Comparison of ENCODE assay signal across 17 mouse cellular contexts in the genomic region with DNA sequence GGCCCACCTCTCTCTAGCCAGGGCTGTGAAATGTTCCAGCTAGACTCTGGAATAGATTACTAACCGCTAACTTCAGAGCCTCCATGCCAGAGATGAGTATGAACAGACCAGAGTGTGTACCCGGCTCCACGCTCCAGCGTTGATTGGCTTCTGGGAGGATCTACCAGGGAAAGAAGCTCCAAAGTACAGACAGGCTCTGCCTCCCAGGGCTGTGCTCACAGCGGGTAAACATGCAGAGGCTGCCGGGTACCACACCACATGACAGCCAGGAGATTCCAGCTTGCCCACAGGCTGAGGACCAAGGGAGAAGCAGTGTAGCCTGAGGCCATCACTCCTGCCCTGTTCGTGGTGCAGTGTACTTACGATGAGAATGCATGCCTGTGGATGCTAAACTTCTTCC. TPM values are rescaled to one million over a fixed set of nuclear protein-coding genes. Genes with fewer than 3 reads are reported as not detected.
DNase-seq lines count a peak whose midpoint lies in the region; ATAC-seq lines count a peak whose summit lies in the region.
"Had no signal": no experiment of that assay in that cellular context is flagged by ENCODE, and none has a peak within 500 bp of the region (broad histone marks: within the 10 kb centered on the region; RNA-seq: fewer than 3 reads in every experiment).

No protein-coding gene starts in this region.

- no peaks in the 10 kb centered on the region for H3K9me3 ChIP-seq in intestine, embryonic 15.5 days
- H3K9me3 ChIP-seq in liver, embryonic 15.5 days (replicated peaks) = no peaks in the 10 kb centered on the region

- H3K4me1 ChIP-seq in intestine, embryonic 15.5 days (replicated peaks) = no peaks in the 10 kb centered on the region
- no peaks in the 10 kb centered on the region for H3K4me1 ChIP-seq in liver, embryonic 15.5 days (replicated peaks)

- H3K9ac ChIP-seq in intestine, embryonic 15.5 days = no peak overlapping the region
- H3K9ac ChIP-seq in liver, embryonic 15.5 days = no peak overlapping the region
- H3K9ac ChIP-seq: hindbrain, embryonic 14.5 days; lung, embryonic 14.5 days had no signal

- peak; percentile 39 for ATAC-seq in intestine, embryonic 15.5 days
- peak; percentile 78 for ATAC-seq in liver, embryonic 15.5 days (ENCODE audit: insufficient read depth)

- intact Hi-C loops in left cerebral cortex, postnatal 36 days (cut with DNase I) = no loop called here

- no peaks in the 10 kb centered on the region for H3K36me3 ChIP-seq in intestine, embryonic 15.5 days
- H3K36me3 ChIP-seq in liver, embryonic 15.5 days (replicated peaks) = no peaks in the 10 kb centered on the region

- DNase-seq in kidney, adult 8-10 months = peak; percentile 85 to 87
- DNase-seq in kidney, postnatal 36 days = peak; percentile 82 to 92
- no peak for DNase-seq in layer of hippocampus, postnatal 36 days
- DNase-seq in left cerebral cortex, postnatal 36 days (ENCODE audit: low spot score in 2 of 2) = no peak
- DNase-seq in frontal cortex, postnatal 10 days (ENCODE audit: low spot score in 2 of 2) = no peak
- DNase-seq: cerebellum, adult 9-11 months; gastrocnemius, postnatal 14 days; lung, embryonic 14.5 days; spleen, adult 18-20 months; thymus, adult 2 months had no signal

- H3K27ac ChIP-seq in intestine, embryonic 15.5 days = no peak overlapping the region
- H3K27ac ChIP-seq in liver, embryonic 15.5 days (replicated peaks) = 0 out of 2 replicates have a peak overlapping the region, but pooled peaks have one; percentile 0
- H3K27ac ChIP-seq: hindbrain, embryonic 14.5 days had no signal

- no peaks in the 10 kb centered on the region for H3K27me3 ChIP-seq in intestine, embryonic 15.5 days (replicated peaks)
- H3K27me3 ChIP-seq in liver, embryonic 15.5 days = no peaks in the 10 kb centered on the region

- H3K4me3 ChIP-seq in intestine, embryonic 15.5 days (replicated peaks) = no peak overlapping the region
- no peak overlapping the region for H3K4me3 ChIP-seq in liver, embryonic 15.5 days (replicated peaks)

- H3K4me2 ChIP-seq in intestine, embryonic 15.5 days (replicated peaks) = no peak overlapping the region
- H3K4me2 ChIP-seq in liver, embryonic 15.5 days = no peak overlapping the region
- H3K4me2 ChIP-seq: hindbrain, embryonic 14.5 days; lung, embryonic 14.5 days had no signal

- 67% methylated on average over 8 of the region's 8 CpGs for WGBS in intestine, embryonic 15.5 days
- WGBS in liver, embryonic 15.5 days (ENCODE audit: insufficient replicate concordance) = 61% methylated on average over 8 of the region's 8 CpGs

RNA-seq across cellular contexts. Expression of gene Dio3, which starts 48.1 kb away (rescaled TPM):
- 1.7 and 2.2 TPM in 2 replicates for polyA plus RNA-seq in intestine, embryonic 15.5 days (2015; fragmentation: Nextera tagmentation; extraction: Ambion mirVana)
- 0.07 and 0.15 TPM in 2 replicates for polyA plus RNA-seq in liver, embryonic 15.5 days (2015; fragmentation: Nextera tagmentation; extraction: Ambion mirVana)
- 1 to 10 TPM; 4.2 to 4.4 TPM for total RNA-seq in layer of hippocampus, postnatal 36 days (2021)
- 1 to 10 TPM; 1.8 to 2.8 TPM for total RNA-seq in left cerebral cortex, postnatal 36 days (2021)
- total RNA-seq: heart, adult 8-10 months; megakaryocyte progenitor cell, adult 5-6 weeks had no signal
- polyA plus RNA-seq: C2C12; heart, postnatal 0 days had no signal

Comparison
In these comparisons a context has a peak if more than half of its experiments do, and no peak if none do; other contexts are left out.
1. DNase-seq: peak in kidney, adult 8-10 months (2 of 2) and kidney, postnatal 36 days (2 of 2); none in layer of hippocampus, postnatal 36 days (0 of 2), left cerebral cortex, postnatal 36 days (0 of 2) and frontal cortex, postnatal 10 days (0 of 2).